21 mouse cellular contexts compared by ENCODE assay signal in genomic region chr4:134968605-134968976, GRCm38 (mm10). TPM values are rescaled to one million over a fixed set of nuclear protein-coding genes. Genes with fewer than 3 reads are reported as not detected.
A peak's percentile ranks its signal among the peaks of the same experiment; 100 is the strongest.
DNase-seq lines count a peak whose midpoint lies in the region; ATAC-seq and TF ChIP-seq lines count a peak whose summit lies in the region.
"Had no signal": no experiment of that assay in that cellular context is flagged by ENCODE, and none has a peak within 500 bp of the region (broad histone marks: within the 10 kb centered on the region; RNA-seq: fewer than 3 reads in every experiment).

No protein-coding gene starts in this region.

- no peak for TF ChIP-seq POLR2A in spleen, adult 2 months (IDR thresholded peaks at IDR 0.05; ENCODE audit: low read depth, low read length)

- no peak for DNase-seq in kidney, adult 8-10 months
- no peak for DNase-seq in spleen, adult 2 months (ENCODE audit: low read depth in 1 of 2, low spot score in 2 of 2)
- no peak for DNase-seq in spleen, postnatal 10 days (ENCODE audit: low spot score in 2 of 2)
- no peak for DNase-seq in adrenal gland, adult 8-10 months
- no peak for DNase-seq in urinary bladder, adult 2 months (ENCODE audit: low spot score)
- no peak for DNase-seq in layer of hippocampus, postnatal 25 days (ENCODE audit: extremely low spot score in 1 of 2, low spot score in 1 of 2)
- DNase-seq: adrenal gland, adult 2 months; cerebellum, adult 2 months; cerebellum, postnatal 25 days; forebrain, postnatal 0 days; lung, postnatal 4 days; right cerebral cortex, postnatal 4 days; thymus, postnatal 14 days had no signal

- H3K27ac ChIP-seq in kidney, embryonic 15.5 days, result no peak overlapping the region
- H3K27ac ChIP-seq in spleen, adult 2 months (ENCODE audit: insufficient read depth, low read length), result 0 out of 2 replicates have a peak overlapping the region, but pooled peaks have one; percentile 51
- no peak overlapping the region for H3K27ac ChIP-seq in liver, embryonic 15.5 days (replicated peaks)
- H3K27ac ChIP-seq: heart, embryonic 15.5 days; midbrain, embryonic 12.5 days; neural tube, embryonic 12.5 days had no signal

- H3K27me3 ChIP-seq in kidney, embryonic 15.5 days, result 0 out of 2 replicates have a peak, but pooled peaks cover 4% of the 10 kb centered on the region
- no peaks in the 10 kb centered on the region for H3K27me3 ChIP-seq in spleen, adult 2 months (ENCODE audit: control insufficient read depth, insufficient read depth, low read length)
- peaks cover 19% of the 10 kb centered on the region; the same call in 1 of the 2 replicates for H3K27me3 ChIP-seq in liver, embryonic 15.5 days
- H3K27me3 ChIP-seq: midbrain, embryonic 12.5 days; neural tube, embryonic 12.5 days had no signal

- peak overlapping the region; percentile 22; the same call in 1 of the 2 replicates for H3K4me2 ChIP-seq in kidney, embryonic 15.5 days
- H3K4me2 ChIP-seq in liver, embryonic 15.5 days, result peak overlapping the region; percentile 35
- H3K4me2 ChIP-seq: heart, embryonic 15.5 days; midbrain, embryonic 12.5 days; neural tube, embryonic 12.5 days had no signal

- H3K9me3 ChIP-seq in kidney, embryonic 15.5 days (replicated peaks), result no peaks in the 10 kb centered on the region
- no peaks in the 10 kb centered on the region for H3K9me3 ChIP-seq in liver, embryonic 15.5 days (replicated peaks)
- H3K9me3 ChIP-seq: heart, embryonic 15.5 days; midbrain, embryonic 12.5 days; neural tube, embryonic 12.5 days had no signal

- ATAC-seq in kidney, embryonic 15.5 days (replicated peaks; ENCODE audit: low FRiP score), result no peak; the same call in 1 of the 2 replicates
- peak; percentile 49 for ATAC-seq in liver, embryonic 15.5 days (ENCODE audit: insufficient read depth)
- ATAC-seq: activated CD4-positive, CD25-positive, alpha-beta regulatory T cell, adult 4 months; forebrain, postnatal 0 days; hindbrain, embryonic 16.5 days had no signal

- H3K36me3 ChIP-seq in kidney, embryonic 15.5 days, result no peaks in the 10 kb centered on the region
- no peaks in the 10 kb centered on the region for H3K36me3 ChIP-seq in spleen, adult 2 months (ENCODE audit: control insufficient read depth, insufficient read depth, low read length)
- H3K36me3 ChIP-seq in liver, embryonic 15.5 days (replicated peaks), result no peaks in the 10 kb centered on the region
- H3K36me3 ChIP-seq: heart, embryonic 15.5 days; midbrain, embryonic 12.5 days; neural tube, embryonic 12.5 days had no signal

- TF ChIP-seq CTCF in spleen, adult 2 months (IDR thresholded peaks at IDR 0.05; ENCODE audit: extremely low read depth, insufficient read depth, insufficient read length, insufficient replicate concordance), result no peak

- WGBS in kidney, embryonic 15.5 days, result 40% methylated on average over 18 of the region's 18 CpGs
- 89% methylated on average over 18 of the region's 18 CpGs for WGBS in spleen, adult 2 months
- 67% methylated on average over 18 of the region's 18 CpGs for WGBS in liver, embryonic 15.5 days (ENCODE audit: insufficient replicate concordance)

- H3K9ac ChIP-seq in kidney, embryonic 15.5 days, result no peak overlapping the region
- H3K9ac ChIP-seq in liver, embryonic 15.5 days, result no peak overlapping the region
- H3K9ac ChIP-seq: forebrain, postnatal 0 days; heart, embryonic 15.5 days; midbrain, embryonic 12.5 days; neural tube, embryonic 12.5 days had no signal

- peaks cover 14% of the 10 kb centered on the region for H3K4me1 ChIP-seq in kidney, embryonic 15.5 days
- peaks cover 8% of the 10 kb centered on the region; the same call in 1 of the 2 replicates for H3K4me1 ChIP-seq in spleen, adult 2 months (ENCODE audit: control insufficient read depth, insufficient read depth, insufficient read length)
- H3K4me1 ChIP-seq in liver, embryonic 15.5 days (replicated peaks), result peaks cover 34% of the 10 kb centered on the region
- H3K4me1 ChIP-seq: heart, embryonic 15.5 days; midbrain, embryonic 12.5 days; neural tube, embryonic 12.5 days had no signal

- H3K4me3 ChIP-seq in kidney, embryonic 15.5 days (replicated peaks), result no peak overlapping the region
- no peak overlapping the region for H3K4me3 ChIP-seq in spleen, adult 2 months (ENCODE audit: extremely low read depth, insufficient read depth, insufficient read length)
- H3K4me3 ChIP-seq in liver, embryonic 15.5 days (replicated peaks), result no peak overlapping the region
- H3K4me3 ChIP-seq: heart, embryonic 15.5 days; midbrain, embryonic 12.5 days; myocyte; neural tube, embryonic 12.5 days had no signal

RNA-seq across cellular contexts. Expression of gene Syf2, which starts 37.9 kb away (rescaled TPM):
- polyA plus RNA-seq in kidney, embryonic 15.5 days (2015; fragmentation: Nextera tagmentation; extraction: Ambion mirVana), result 82.7 and 83.9 TPM in 2 replicates
- 19.2 TPM in 2 replicates for polyA plus RNA-seq in spleen, adult 2 months (2012; rRNA removed)
- 46.4 and 50.2 TPM in 2 replicates for polyA plus RNA-seq in liver, embryonic 15.5 days (2015; fragmentation: Nextera tagmentation; extraction: Ambion mirVana)
- total RNA-seq in adrenal gland, adult 8-10 months (2022), result 100 to 1,000 TPM in 1 of 4 experiments, 10 to 100 TPM in 3; 80.6 to 102 (median 92.5) TPM
- 98.8 and 107 TPM in 2 replicates for polyA plus RNA-seq in urinary bladder, adult 2 months (2012; rRNA removed)
- total RNA-seq in layer of hippocampus, postnatal 25 days (2021), result 10 to 100 TPM; 50.7 to 55.3 TPM

RNA-seq across cellular contexts. Expression of gene Rsrp1, which starts 45.2 kb away (rescaled TPM):
- 404 and 429 TPM in 2 replicates for polyA plus RNA-seq in kidney, embryonic 15.5 days (2015; fragmentation: Nextera tagmentation; extraction: Ambion mirVana)
- 691 and 1,139 TPM in 2 replicates for polyA plus RNA-seq in spleen, adult 2 months (2012; rRNA removed)
- polyA plus RNA-seq in liver, embryonic 15.5 days (2015; fragmentation: Nextera tagmentation; extraction: Ambion mirVana), result 280 and 309 TPM in 2 replicates
- 100 to 1,000 TPM; 450 to 493 (median 461) TPM for total RNA-seq in adrenal gland, adult 8-10 months (2022)
- polyA plus RNA-seq in urinary bladder, adult 2 months (2012; rRNA removed), result 580 and 969 TPM in 2 replicates
- 100 to 1,000 TPM; 264 to 283 TPM for total RNA-seq in layer of hippocampus, postnatal 25 days (2021)

RNA-seq across cellular contexts. Expression of gene Tmem50a, which starts 53.8 kb away (rescaled TPM):
- 173 and 174 TPM in 2 replicates for polyA plus RNA-seq in kidney, embryonic 15.5 days (2015; fragmentation: Nextera tagmentation; extraction: Ambion mirVana)
- polyA plus RNA-seq in spleen, adult 2 months (2012; rRNA removed), result 83.2 and 90.6 TPM in 2 replicates
- polyA plus RNA-seq in liver, embryonic 15.5 days (2015; fragmentation: Nextera tagmentation; extraction: Ambion mirVana), result 70.6 and 79.4 TPM in 2 replicates
- total RNA-seq in adrenal gland, adult 8-10 months (2022), result 100 to 1,000 TPM; 200 to 410 (median 314) TPM
- 167 and 192 TPM in 2 replicates for polyA plus RNA-seq in urinary bladder, adult 2 months (2012; rRNA removed)
- 100 to 1,000 TPM; 107 to 122 TPM for total RNA-seq in layer of hippocampus, postnatal 25 days (2021)
